Mouse (Mus musculus) kidney, embryonic 16.5 days (tissue): Measurements from ENCODE around the gene Ppp6r2. TPM values are rescaled to one million over a fixed set of nuclear protein-coding genes. Genes with fewer than 3 reads are reported as not detected.

Source experiments
- ATAC-seq: fragments of 200-750 bp; cut with Nextera tagmentation; 2 replicates; pipeline ENCODE4 v1.8.0; 2017; ENCODE audit warnings: moderate TSS enrichment; ENCODE audit not compliant: low FRiP score, low TSS enrichment
- H3K27ac ChIP-seq: fragments of 300-500 bp; sonication (generic); 2 replicates; pipeline ENCODE4 v1.5.1; 2014; ENCODE audit warnings: low read length
- H3K27me3 ChIP-seq: fragments of 300-500 bp; sonication (generic); 2 replicates; pipeline ENCODE4 v1.6.1; 2014; ENCODE audit warnings: low read length, control low read depth, mixed read lengths; ENCODE audit not compliant: insufficient read depth
- H3K36me3 ChIP-seq: fragments of 300-500 bp; sonication (generic); 2 replicates; pipeline ENCODE4 v1.6.1; 2014; ENCODE audit warnings: low read length, control low read depth, mixed read lengths; ENCODE audit not compliant: insufficient read depth
- H3K4me1 ChIP-seq: fragments of 300-500 bp; sonication (generic); 2 replicates; pipeline ENCODE4 v1.6.1; 2014; ENCODE audit warnings: low read length, control low read depth, mixed read lengths; ENCODE audit not compliant: insufficient read depth
- H3K4me2 ChIP-seq: fragments of 300-500 bp; sonication (generic); replicated peaks from 2 replicates; pipeline ENCODE4 v1.6.1; 2014; ENCODE audit warnings: low read depth, low read length
- H3K4me3 ChIP-seq: fragments of 300-500 bp; sonication (generic); 2 replicates; pipeline ENCODE4 v1.5.1; 2014; ENCODE audit warnings: mild to moderate bottlenecking, low read length
- H3K9ac ChIP-seq: fragments of 300-500 bp; sonication (generic); replicated peaks from 2 replicates; pipeline ENCODE4 v1.6.1; 2014; ENCODE audit warnings: low read length
- H3K9me3 ChIP-seq: fragments of 300-500 bp; sonication (generic); 2 replicates; pipeline ENCODE4 v1.6.1; 2016; ENCODE audit warnings: low read length, control low read depth
- WGBS: fragments of 180-500 bp; shearing (Covaris S2); extraction: QIAGEN DNeasy Blood & Tissue Kit; methylation state at CpG from one replicate; pipeline ENCODE4 v1.1.7; 2014; 5-methylcytosine and 5-hydroxymethylcytosine counted together
- polyA plus RNA-seq: library from polyadenylated mRNA; unstranded; fragments of >200 nt; fragmentation: Nextera tagmentation; extraction: Ambion mirVana; gene quantifications from 2 replicates; pipeline ENCODE4 v1.2.1, GENCODE M21; 2015

Ppp6r2 gene
- polyA plus RNA-seq, 1 experiment from 2014 or later: 24.0 TPM

GRCm38 (mm10) chr15:89314511-89315189 is 103.3 kb downstream of the Ppp6r2 start:
- peak; percentile 55 for ATAC-seq

DNA sequence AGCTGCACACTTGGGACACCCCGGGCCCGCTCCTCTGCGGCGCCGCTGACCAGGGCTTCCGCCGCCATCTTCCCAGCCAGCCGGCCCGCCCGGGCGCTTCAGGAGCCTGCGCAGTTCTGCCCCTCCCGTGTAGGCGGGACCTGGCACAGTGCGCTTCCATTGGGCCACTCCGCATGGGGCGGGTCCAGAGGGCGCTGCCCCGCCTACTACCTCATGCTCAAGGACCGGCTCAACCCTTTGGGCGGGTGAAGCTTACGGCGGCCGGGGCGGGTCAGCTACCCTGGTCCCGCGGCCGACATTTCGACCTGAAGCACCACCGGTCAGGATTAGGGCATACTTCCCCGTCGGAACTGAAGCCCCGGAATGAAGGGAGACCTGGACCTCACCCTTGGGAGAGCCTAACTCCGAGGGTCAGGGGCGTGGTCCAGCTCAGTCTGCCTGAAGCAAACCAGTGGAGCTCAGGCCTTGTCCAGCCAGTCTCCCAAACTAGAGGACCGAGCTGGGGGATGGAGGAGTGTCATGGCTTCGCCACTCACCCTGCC is 103.9 kb downstream of the Ppp6r2 start, which contains the start of gene Sbf1:
Gene Sbf1 (minus strand): TSS at position 122 of the 542 bp plus-strand sequence.
- WGBS: under 1% methylated on average over 37 of the region's 37 CpGs
- Histone ChIP-seq H3K36me3 (no peaks in the 10 kb centered on the region), H3K4me2 (peak within 1 kb of the TSS; percentile 89), H3K9me3 (no peaks in the 10 kb centered on the region), H3K27me3 (no peaks in the 10 kb centered on the region), H3K4me1 (peaks cover 18% of the 10 kb centered on the region), H3K4me3 (peak within 1 kb of the TSS; percentile 81), H3K9ac (peak within 1 kb of the TSS; percentile 79), H3K27ac (peak within 1 kb of the TSS; percentile 59; the same call in 1 of the 2 replicates)
- peak; percentile 100 for ATAC-seq

More at GRCm38 (mm10) chr15:89314511-89315189, 103.3 kb downstream of the Ppp6r2 start:
- Histone ChIP-seq H3K9me3 (no peaks in the 10 kb centered on the region), H3K27ac (0 out of 2 replicates have a peak overlapping the region, but pooled peaks have one; percentile 28), H3K9ac (peak overlapping the region; percentile 79), H3K36me3 (no peaks in the 10 kb centered on the region), H3K4me3 (peak overlapping the region; percentile 81), H3K4me1 (peaks cover 18% of the 10 kb centered on the region), H3K4me2 (peak overlapping the region; percentile 89), H3K27me3 (no peaks in the 10 kb centered on the region)
- under 1% methylated on average over 58 of the region's 58 CpGs for WGBS

DNA sequence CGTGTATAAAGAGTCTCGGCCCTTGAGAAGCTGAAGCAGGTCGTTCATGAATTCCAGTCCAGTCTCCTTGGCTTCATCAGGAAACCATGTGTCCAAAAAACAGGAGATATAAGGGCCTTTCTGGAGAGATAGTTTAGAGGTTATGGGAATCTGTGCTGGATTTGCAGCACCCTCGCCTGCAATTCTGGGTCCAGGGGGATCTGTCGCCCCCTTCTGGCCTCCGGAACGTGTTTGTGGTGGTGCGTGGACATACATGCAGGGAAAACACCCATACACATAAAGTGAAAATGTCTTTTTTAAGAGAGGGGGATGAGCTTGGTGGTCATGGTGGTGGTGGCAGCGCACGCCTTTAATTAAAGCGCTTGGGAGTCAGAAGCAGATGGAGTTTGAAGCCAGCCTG is 104.8 kb downstream of the Ppp6r2 start:
- no peak overlapping the region for H3K27ac ChIP-seq
- H3K4me2 ChIP-seq: peak overlapping the region; percentile 60; the same call in 1 of the 2 replicates
- WGBS: 74% methylated on average over 11 of the region's 11 CpGs
- no peaks in the 10 kb centered on the region for H3K36me3 ChIP-seq
- no peak overlapping the region for H3K4me3 ChIP-seq
- no peaks in the 10 kb centered on the region for H3K27me3 ChIP-seq
- peaks cover 18% of the 10 kb centered on the region for H3K4me1 ChIP-seq
- no peak for ATAC-seq
- H3K9ac ChIP-seq: no peak overlapping the region
- H3K9me3 ChIP-seq: no peaks in the 10 kb centered on the region

DNA sequence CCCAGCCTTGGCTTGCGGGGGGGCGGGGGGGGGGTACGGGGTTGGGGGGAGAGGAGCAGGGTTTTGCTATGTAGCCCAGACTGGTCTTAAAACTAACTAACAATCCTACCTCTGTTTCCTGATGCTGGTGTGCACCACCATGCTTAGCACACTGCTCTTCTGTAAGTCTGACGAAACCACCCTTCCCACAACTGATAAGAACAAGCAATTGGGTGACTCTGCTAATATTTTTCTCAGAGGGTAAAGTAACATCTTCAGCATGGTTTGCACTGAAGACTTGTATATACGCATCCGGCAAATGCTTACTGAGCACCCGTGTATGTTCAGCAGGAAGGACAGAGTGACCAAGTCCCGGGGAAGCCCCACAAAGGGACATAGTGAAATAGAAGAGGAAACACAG is 109.9 kb downstream of the Ppp6r2 start:
- 83% methylated on average over 8 of the region's 8 CpGs for WGBS
- peaks cover 9% of the 10 kb centered on the region for H3K27me3 ChIP-seq
- H3K4me3 ChIP-seq: no peak overlapping the region
- H3K9ac ChIP-seq: no peak overlapping the region
- no peaks in the 10 kb centered on the region for H3K9me3 ChIP-seq
- ATAC-seq: no peak
- peaks cover 5% of the 10 kb centered on the region; the same call in 1 of the 2 replicates for H3K4me1 ChIP-seq
- no peaks in the 10 kb centered on the region for H3K36me3 ChIP-seq
- no peak overlapping the region for H3K27ac ChIP-seq
- no peak overlapping the region for H3K4me2 ChIP-seq

- Histone ChIP-seq H3K27ac (no peak within 1 kb of the TSS), H3K9ac (peak within 1 kb of the TSS; percentile 43), H3K4me3 (peak within 1 kb of the TSS; percentile 38), H3K9me3 (no peaks in the 10 kb centered on the region), H3K4me2 (peak within 1 kb of the TSS; percentile 57), H3K27me3 (peaks cover 9% of the 10 kb centered on the region), H3K4me1 (peaks cover 5% of the 10 kb centered on the region; the same call in 1 of the 2 replicates), H3K36me3 (no peaks in the 10 kb centered on the region)
- ATAC-seq: peak; percentile 67
- 4% methylated on average over 24 of the region's 26 CpGs for WGBS
These were observed 111.5 kb downstream of the Ppp6r2 start, which contains the start of gene Adm2 for GRCm38 (mm10) chr15:89322670-89323522. TSS of gene Adm2 (plus strand) at chr15:89322720.

GRCm38 (mm10) chr15:89323656-89324055 is 112.3 kb downstream of the Ppp6r2 start:
- no peak for ATAC-seq

GRCm38 (mm10) chr15:89326441-89326840 is 115.1 kb downstream of the Ppp6r2 start:
- Histone ChIP-seq H3K4me3 (no peak overlapping the region), H3K9ac (no peak overlapping the region), H3K27me3 (peaks cover 9% of the 10 kb centered on the region), H3K9me3 (no peaks in the 10 kb centered on the region), H3K4me2 (no peak overlapping the region), H3K4me1 (peaks cover 5% of the 10 kb centered on the region; the same call in 1 of the 2 replicates), H3K36me3 (no peaks in the 10 kb centered on the region), H3K27ac (no peak overlapping the region)
- ATAC-seq: no peak
- WGBS: 66% methylated on average over 5 of the region's 5 CpGs

More at GRCm38 (mm10) chr15:89323656-89324055, 112.3 kb downstream of the Ppp6r2 start:
- H3K27me3 ChIP-seq: peaks cover 9% of the 10 kb centered on the region
- 81% methylated on average over 4 of the region's 4 CpGs for whole genome bisulfite sequencing
- no peaks in the 10 kb centered on the region for H3K36me3 ChIP-seq
- peak overlapping the region; percentile 57; the same call in 1 of the 2 replicates for H3K4me2 ChIP-seq
- H3K9me3 ChIP-seq: no peaks in the 10 kb centered on the region
- no peak overlapping the region for H3K27ac ChIP-seq
- H3K4me3 ChIP-seq: 0 out of 2 replicates have a peak overlapping the region, but pooled peaks have one; percentile 38
- no peak overlapping the region for H3K9ac ChIP-seq
- peaks cover 5% of the 10 kb centered on the region; the same call in 1 of the 2 replicates for H3K4me1 ChIP-seq

DNA sequence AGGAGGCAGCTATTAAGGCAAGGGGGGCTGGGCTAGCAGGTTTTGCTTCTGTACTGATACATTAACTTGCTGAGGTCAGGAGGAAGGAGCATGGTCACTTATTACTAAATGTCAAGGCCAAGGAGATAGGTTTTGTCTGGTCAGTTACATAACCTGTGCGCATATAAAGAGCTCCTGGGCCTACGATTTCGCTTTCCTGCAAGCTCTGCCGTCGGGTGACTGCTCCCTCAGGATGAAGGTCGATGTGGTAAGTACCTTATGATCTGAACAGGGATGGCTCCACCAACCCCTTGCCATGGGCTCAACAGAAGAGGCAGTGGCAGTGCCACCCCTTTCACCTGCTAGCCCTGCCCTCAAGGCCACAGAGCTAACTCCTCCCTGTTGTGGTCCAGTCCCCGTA is 122.9 kb downstream of the Ppp6r2 start, which contains the start of gene Miox:
Gene Miox (plus strand): TSS at position 128 of the 400 bp plus-strand sequence.
- Histone ChIP-seq H3K27ac (no peak within 1 kb of the TSS), H3K27me3 (no peaks in the 10 kb centered on the region), H3K4me2 (no peak within 1 kb of the TSS), H3K36me3 (no peaks in the 10 kb centered on the region), H3K9me3 (no peaks in the 10 kb centered on the region), H3K9ac (no peak within 1 kb of the TSS), H3K4me1 (no peaks in the 10 kb centered on the region), H3K4me3 (no peak within 1 kb of the TSS)
- no peak for ATAC-seq
- 83% methylated on average over 7 of the region's 7 CpGs for WGBS

- WGBS: 80% methylated on average over 17 of the region's 17 CpGs
- no peaks in the 10 kb centered on the region for H3K36me3 ChIP-seq
These were observed 123.6 kb downstream of the Ppp6r2 start for GRCm38 (mm10) chr15:89334774-89335537.

More at GRCm38 (mm10) chr15:89334774-89335537, 123.6 kb downstream of the Ppp6r2 start:
- H3K27ac ChIP-seq: no peak overlapping the region
- no peak overlapping the region for H3K4me2 ChIP-seq
- no peaks in the 10 kb centered on the region for H3K4me1 ChIP-seq
- H3K4me3 ChIP-seq: no peak overlapping the region
- no peak for ATAC-seq
- H3K9ac ChIP-seq: no peak overlapping the region
- no peaks in the 10 kb centered on the region for H3K27me3 ChIP-seq
- H3K9me3 ChIP-seq: no peaks in the 10 kb centered on the region
